Mouse (Mus musculus): ENCODE data around the gene Ccdc71. TPM values are rescaled to one million over a fixed set of nuclear protein-coding genes. Genes with fewer than 3 reads are reported as not detected.

Gene Ccdc71
- polyA plus RNA-seq, 1 experiment from 2014 or later, result 53.1 TPM

GRCm38 (mm10) chr9:108481520-108482210 is 21.3 kb downstream of the Ccdc71 start:
- H3K4me1 ChIP-seq, result peaks cover 21% of the 10 kb centered on the region
- no peak overlapping the region for H3K4me2 ChIP-seq (replicated peaks)
- H3K4me3 ChIP-seq, result no peak overlapping the region
- H3K27ac ChIP-seq, result no peak overlapping the region
- 0 out of 2 replicates have a peak, but pooled peaks cover 2% of the 10 kb centered on the region for H3K27me3 ChIP-seq
- 92% methylated on average over 19 of the region's 19 CpGs for WGBS
- H3K9me3 ChIP-seq, result no peaks in the 10 kb centered on the region
- peaks cover 55% of the 10 kb centered on the region for H3K36me3 ChIP-seq
- no peak overlapping the region for H3K9ac ChIP-seq
- ATAC-seq (ENCODE audit: insufficient number of reproducible peaks, insufficient read depth, low FRiP score, low TSS enrichment), result no peak

GRCm38 (mm10) chr9:108483051-108483790 is 22.9 kb downstream of the Ccdc71 start:
- Histone ChIP-seq H3K4me1 (peaks cover 21% of the 10 kb centered on the region), H3K4me3 (no peak overlapping the region), H3K4me2 (replicated peaks) (no peak overlapping the region), H3K27me3 (0 out of 2 replicates have a peak, but pooled peaks cover 2% of the 10 kb centered on the region), H3K9me3 (no peaks in the 10 kb centered on the region), H3K27ac (no peak overlapping the region), H3K9ac (no peak overlapping the region), H3K36me3 (peaks cover 70% of the 10 kb centered on the region)
- no peak for ATAC-seq (ENCODE audit: insufficient number of reproducible peaks, insufficient read depth, low FRiP score, low TSS enrichment)
- 92% methylated on average over 18 of the region's 18 CpGs for WGBS

GRCm38 (mm10) chr9:108484021-108484420 is 23.7 kb downstream of the Ccdc71 start:
- Histone ChIP-seq H3K4me1 (peaks cover 19% of the 10 kb centered on the region), H3K27me3 (0 out of 2 replicates have a peak, but pooled peaks cover 2% of the 10 kb centered on the region), H3K36me3 (peaks cover 78% of the 10 kb centered on the region), H3K9me3 (no peaks in the 10 kb centered on the region), H3K4me3 (no peak overlapping the region), H3K4me2 (replicated peaks) (no peak overlapping the region), H3K27ac (no peak overlapping the region), H3K9ac (no peak overlapping the region)
- 93% methylated on average over 15 of the region's 15 CpGs for WGBS
- no peak for ATAC-seq (ENCODE audit: insufficient number of reproducible peaks, insufficient read depth, low FRiP score, low TSS enrichment)

- H3K4me2 ChIP-seq (replicated peaks), result no peak overlapping the region
- H3K27me3 ChIP-seq, result no peaks in the 10 kb centered on the region
- no peak for ATAC-seq (ENCODE audit: insufficient number of reproducible peaks, insufficient read depth, low FRiP score, low TSS enrichment)
- peaks cover 87% of the 10 kb centered on the region for H3K36me3 ChIP-seq
- no peak overlapping the region for H3K4me3 ChIP-seq
- H3K27ac ChIP-seq, result no peak overlapping the region
- H3K9ac ChIP-seq, result no peak overlapping the region
- H3K4me1 ChIP-seq, result peaks cover 13% of the 10 kb centered on the region
- WGBS, result 94% methylated on average over 19 of the region's 19 CpGs
- H3K9me3 ChIP-seq, result no peaks in the 10 kb centered on the region
These were observed 25.1 kb downstream of the Ccdc71 start for GRCm38 (mm10) chr9:108485301-108485875.

- no peak overlapping the region for H3K27ac ChIP-seq
- H3K36me3 ChIP-seq, result peaks cover 79% of the 10 kb centered on the region
- WGBS, result 90% methylated on average over 8 of the region's 8 CpGs
- no peak overlapping the region for H3K4me2 ChIP-seq (replicated peaks)
- no peak overlapping the region for H3K9ac ChIP-seq
- no peaks in the 10 kb centered on the region for H3K27me3 ChIP-seq
- peaks cover 9% of the 10 kb centered on the region for H3K4me1 ChIP-seq
- H3K9me3 ChIP-seq, result no peaks in the 10 kb centered on the region
- H3K4me3 ChIP-seq, result no peak overlapping the region
- no peak for ATAC-seq (ENCODE audit: insufficient number of reproducible peaks, insufficient read depth, low FRiP score, low TSS enrichment)
These were observed 26.7 kb downstream of the Ccdc71 start for GRCm38 (mm10) chr9:108486973-108487530.

- WGBS, result 94% methylated on average over 17 of the region's 17 CpGs
These were observed 28.1 kb downstream of the Ccdc71 start for GRCm38 (mm10) chr9:108488403-108488802.

GRCm38 (mm10) chr9:108489215-108489614 is 28.9 kb downstream of the Ccdc71 start:
- Histone ChIP-seq H3K9me3 (no peaks in the 10 kb centered on the region), H3K27me3 (no peaks in the 10 kb centered on the region), H3K4me1 (peaks cover 14% of the 10 kb centered on the region), H3K4me3 (no peak overlapping the region), H3K4me2 (replicated peaks) (no peak overlapping the region), H3K36me3 (peaks cover 79% of the 10 kb centered on the region), H3K9ac (no peak overlapping the region), H3K27ac (0 out of 2 replicates have a peak overlapping the region, but pooled peaks have one; percentile 96)
- WGBS, result 95% methylated on average over 20 of the region's 20 CpGs
- ATAC-seq (ENCODE audit: insufficient number of reproducible peaks, insufficient read depth, low FRiP score, low TSS enrichment), result no peak

More at GRCm38 (mm10) chr9:108488403-108488802, 28.1 kb downstream of the Ccdc71 start:
- H3K4me3 ChIP-seq, result no peak overlapping the region
- H3K4me2 ChIP-seq (replicated peaks), result no peak overlapping the region
- no peaks in the 10 kb centered on the region for H3K9me3 ChIP-seq
- peaks cover 14% of the 10 kb centered on the region for H3K4me1 ChIP-seq
- no peak for ATAC-seq (ENCODE audit: insufficient number of reproducible peaks, insufficient read depth, low FRiP score, low TSS enrichment)
- no peaks in the 10 kb centered on the region for H3K27me3 ChIP-seq
- peaks cover 79% of the 10 kb centered on the region for H3K36me3 ChIP-seq
- no peak overlapping the region for H3K9ac ChIP-seq
- H3K27ac ChIP-seq, result no peak overlapping the region

- no peaks in the 10 kb centered on the region for H3K27me3 ChIP-seq
- H3K27ac ChIP-seq, result peak overlapping the region; percentile 96
- peak overlapping the region; percentile 97 for H3K9ac ChIP-seq
- peaks cover 81% of the 10 kb centered on the region for H3K36me3 ChIP-seq
- peak overlapping the region; percentile 95 for H3K4me3 ChIP-seq
- H3K9me3 ChIP-seq, result no peaks in the 10 kb centered on the region
- 67% methylated on average over 26 of the region's 26 CpGs for WGBS
- peaks cover 14% of the 10 kb centered on the region for H3K4me1 ChIP-seq
- ATAC-seq (ENCODE audit: insufficient number of reproducible peaks, insufficient read depth, low FRiP score, low TSS enrichment), result no peak
- H3K4me2 ChIP-seq (replicated peaks), result peak overlapping the region; percentile 93
These were observed 29.6 kb downstream of the Ccdc71 start for GRCm38 (mm10) chr9:108489702-108490558.

GRCm38 (mm10) chr9:108490559-108491285 is 30.4 kb downstream of the Ccdc71 start, which contains the start of gene Usp19:
TSS of gene Usp19 (plus strand) at chr9:108490602.
- H3K9me3 ChIP-seq, result no peaks in the 10 kb centered on the region
- peaks cover 80% of the 10 kb centered on the region for H3K36me3 ChIP-seq
- H3K4me2 ChIP-seq (replicated peaks), result peak within 1 kb of the TSS; percentile 93
- under 1% methylated on average over 67 of the region's 69 CpGs for WGBS
- H3K9ac ChIP-seq, result peak within 1 kb of the TSS; percentile 97
- H3K27me3 ChIP-seq, result no peaks in the 10 kb centered on the region
- peak within 1 kb of the TSS; percentile 95 for H3K4me3 ChIP-seq
- ATAC-seq (ENCODE audit: insufficient number of reproducible peaks, insufficient read depth, low FRiP score, low TSS enrichment), result peak; percentile 90
- H3K4me1 ChIP-seq, result peaks cover 14% of the 10 kb centered on the region
- peak within 1 kb of the TSS; percentile 96 for H3K27ac ChIP-seq

GRCm38 (mm10) chr9:108491286-108491580 is 30.9 kb downstream of the Ccdc71 start:
- no peak for ATAC-seq (ENCODE audit: insufficient number of reproducible peaks, insufficient read depth, low FRiP score, low TSS enrichment)
- peak overlapping the region; percentile 93 for H3K4me2 ChIP-seq (replicated peaks)
- H3K4me1 ChIP-seq, result peaks cover 14% of the 10 kb centered on the region
- H3K9me3 ChIP-seq, result no peaks in the 10 kb centered on the region
- peak overlapping the region; percentile 97 for H3K9ac ChIP-seq
- WGBS, result 9% methylated on average over 12 of the region's 12 CpGs
- no peaks in the 10 kb centered on the region for H3K27me3 ChIP-seq
- peak overlapping the region; percentile 96 for H3K27ac ChIP-seq
- H3K4me3 ChIP-seq, result peak overlapping the region; percentile 95
- peaks cover 80% of the 10 kb centered on the region for H3K36me3 ChIP-seq

Measured in embryonic facial prominence, embryonic 12.5 days (tissue).